Mouse (Mus musculus) megakaryocyte, embryonic 14.5 days (primary cell): ENCODE data around the gene Zswim5.

Experiments used
- FLI1 ChIP-seq: IDR thresholded peaks from 2 replicates; pipeline ENCODE4 v1.6.1; 2012; ENCODE audit warnings: low read length, inconsistent platforms, mixed read lengths
- GATA1 ChIP-seq: IDR thresholded peaks from 3 replicates; pipeline ENCODE4 v1.6.1; 2012; ENCODE audit warnings: mixed read lengths, low read length, inconsistent platforms, borderline replicate concordance

DNA sequence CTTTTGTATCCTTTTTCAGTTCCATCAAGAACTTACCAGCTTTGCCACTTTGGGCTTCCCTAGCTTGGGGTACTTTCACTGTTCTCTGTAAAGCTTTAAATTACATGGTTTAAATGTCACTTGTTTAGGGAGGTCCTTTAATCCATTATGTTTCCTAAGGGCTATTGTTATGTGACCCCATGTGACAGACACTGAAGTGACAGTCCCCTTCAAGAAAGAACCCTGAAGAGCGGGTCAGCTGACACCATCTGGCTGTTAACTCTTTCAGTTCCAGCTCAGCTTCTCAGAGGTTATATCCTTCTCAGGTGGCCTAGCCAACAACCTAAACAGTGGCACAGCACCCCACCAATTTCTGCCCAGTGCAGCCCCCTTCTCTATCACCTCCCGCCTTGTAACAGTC is 22.9 kb upstream of the Zswim5 start:
- TF ChIP-seq GATA1 (no peak), FLI1 (no peak)
